Mouse (Mus musculus): ENCODE measurements around the gene Pnn.

- no peak for TF ChIP-seq POLR2AphosphoS5 (IDR thresholded peaks at IDR 0.05; ENCODE audit: insufficient replicate concordance, low read depth, low read length)
- TF ChIP-seq CTCF (IDR thresholded peaks at IDR 0.05; ENCODE audit: low read depth, low read length) = no peak
- TF ChIP-seq GATA1 (IDR thresholded peaks at IDR 0.05; ENCODE audit: borderline replicate concordance, low read length) = no peak
- no peak for TF ChIP-seq TAL1 (conservative IDR thresholded peaks at IDR 0.05; ENCODE audit: low read depth, low read length)
- TF ChIP-seq GATA2 (IDR thresholded peaks at IDR 0.05; ENCODE audit: borderline replicate concordance, low read depth, low read length) = no peak
These were observed 411 bp downstream of the Pnn start for GRCm38 (mm10) chr12:59067095-59067494.
